Mouse (Mus musculus) cerebellum, adult 2 months (tissue): Measurements from ENCODE around the gene Il1a.

Experiments
- CTCF ChIP-seq: fragments of 200-500 bp; IDR thresholded peaks from 2 replicates; pipeline ENCODE4 v1.5.1; 2011; ENCODE audit warnings: low read depth, mild to moderate bottlenecking, control low read depth, low read length, moderate library complexity, borderline replicate concordance; ENCODE audit not compliant: insufficient read depth
- POLR2A ChIP-seq: fragments of 200-500 bp; IDR thresholded peaks from 2 replicates; pipeline ENCODE4 v1.6.1; 2011; ENCODE audit warnings: low read length, control low read depth, borderline replicate concordance; ENCODE audit not compliant: insufficient read depth

DNA sequence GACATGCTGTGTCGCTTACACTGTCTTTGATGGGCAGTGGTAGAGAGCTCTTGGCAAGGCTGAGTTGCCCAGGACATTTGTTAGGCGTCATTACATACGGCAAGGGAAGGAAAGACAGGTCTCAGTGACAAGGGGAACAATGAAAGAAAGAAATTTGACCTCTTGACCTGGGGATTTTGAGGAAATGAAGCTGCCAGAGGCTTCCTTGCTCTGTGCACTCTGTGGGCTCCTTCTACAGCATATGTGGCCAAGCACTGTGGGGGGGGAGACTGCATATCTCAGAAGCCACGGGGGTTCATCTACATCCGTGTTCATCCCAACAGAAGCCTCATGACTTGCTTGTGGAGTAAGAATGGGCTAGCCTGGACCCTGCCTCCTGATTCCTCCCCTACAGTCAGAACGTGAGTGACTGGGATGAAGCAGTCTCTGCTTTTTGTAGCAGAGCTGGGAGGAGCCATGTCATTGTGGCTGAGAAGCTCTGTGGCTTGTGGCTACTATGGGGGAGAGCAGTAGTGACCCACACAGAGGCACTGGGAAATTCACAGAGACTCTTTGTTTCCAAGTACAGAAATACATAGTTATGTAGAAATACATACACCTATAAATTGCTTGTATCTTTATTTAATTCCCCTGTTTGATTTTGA, 48.5 kb downstream of the Il1a start:
- no peak for TF ChIP-seq CTCF
- TF ChIP-seq POLR2A, result no peak
